Mouse (Mus musculus) testis, adult 2 months (tissue): ENCODE measurements around the gene Atp13a1. TPM values are rescaled to one million over a fixed set of nuclear protein-coding genes. Genes with fewer than 3 reads are reported as not detected.

ENCODE experiments used
- H3K27ac ChIP-seq: fragments of 200-500 bp; 2 replicates; pipeline ENCODE4 v1.5.1; 2012; ENCODE audit warnings: low read depth, low read length; ENCODE audit not compliant: control insufficient read depth, insufficient read depth
- H3K27me3 ChIP-seq: fragments of 200-500 bp; 2 replicates; pipeline ENCODE4 v1.6.1; 2012; ENCODE audit warnings: mild to moderate bottlenecking, low read length, moderate library complexity; ENCODE audit not compliant: control insufficient read depth, insufficient read depth
- H3K36me3 ChIP-seq: fragments of 200-500 bp; 2 replicates; pipeline ENCODE4 v1.6.1; 2012; ENCODE audit warnings: mild to moderate bottlenecking, low read length; ENCODE audit not compliant: control insufficient read depth, insufficient read depth
- H3K4me1 ChIP-seq: fragments of 200-500 bp; 2 replicates; pipeline ENCODE4 v1.6.1; 2012; ENCODE audit warnings: low read length; ENCODE audit not compliant: control insufficient read depth, insufficient read depth
- H3K4me3 ChIP-seq: fragments of 200-500 bp; 2 replicates; pipeline ENCODE4 v1.5.1; 2012; ENCODE audit warnings: low read depth, mild to moderate bottlenecking, low read length, moderate library complexity, mixed read lengths; ENCODE audit not compliant: control insufficient read depth
- CTCF ChIP-seq: fragments of 200-500 bp; IDR thresholded peaks from 2 replicates; pipeline ENCODE4 v1.5.1; 2012; ENCODE audit warnings: low read depth, mild to moderate bottlenecking, inconsistent platforms, low read length, moderate library complexity; ENCODE audit not compliant: control insufficient read depth, insufficient read depth, insufficient replicate concordance
- POLR2A ChIP-seq: fragments of 200-500 bp; IDR thresholded peaks from 2 replicates; pipeline ENCODE4 v1.6.1; 2012; ENCODE audit warnings: low read depth, mild to moderate bottlenecking, inconsistent platforms, low read length, moderate library complexity; ENCODE audit not compliant: control insufficient read depth
- polyA plus RNA-seq: library from polyadenylated mRNA; depleted of rRNA; stranded (reverse); fragments of >200 nt; gene quantifications from 2 replicates; pipeline ENCODE4 v1.2.3, GENCODE M21; 2012

The Atp13a1 gene
- polyA plus RNA-seq, 1 experiment: 22.6 TPM

DNA sequence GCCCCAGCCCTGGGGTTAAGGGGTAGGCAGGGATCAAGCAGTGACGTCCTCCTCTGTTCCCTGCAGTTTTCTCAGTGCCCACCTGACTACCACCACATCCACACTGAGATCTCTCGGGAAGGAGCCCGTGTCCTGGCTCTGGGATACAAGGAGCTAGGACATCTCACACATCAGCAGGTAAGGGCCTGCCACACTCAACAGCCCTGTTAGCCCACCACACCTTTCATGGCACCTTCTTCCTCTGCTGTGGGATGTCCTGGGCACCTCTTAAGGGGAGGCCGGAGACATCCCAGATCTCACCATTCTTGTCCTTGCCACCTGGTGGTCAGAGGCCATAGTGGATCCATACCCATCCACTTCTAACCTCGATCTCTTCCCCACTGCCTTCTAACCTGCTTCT lies 9.0 kb downstream of the Atp13a1 start:
- Histone ChIP-seq H3K27ac (no peak overlapping the region), H3K36me3 (no peaks in the 10 kb centered on the region; the same call in 1 of the 2 replicates), H3K27me3 (no peaks in the 10 kb centered on the region), H3K4me3 (no peak overlapping the region), H3K4me1 (no peaks in the 10 kb centered on the region)
- TF ChIP-seq POLR2A (no peak), CTCF (no peak)

DNA sequence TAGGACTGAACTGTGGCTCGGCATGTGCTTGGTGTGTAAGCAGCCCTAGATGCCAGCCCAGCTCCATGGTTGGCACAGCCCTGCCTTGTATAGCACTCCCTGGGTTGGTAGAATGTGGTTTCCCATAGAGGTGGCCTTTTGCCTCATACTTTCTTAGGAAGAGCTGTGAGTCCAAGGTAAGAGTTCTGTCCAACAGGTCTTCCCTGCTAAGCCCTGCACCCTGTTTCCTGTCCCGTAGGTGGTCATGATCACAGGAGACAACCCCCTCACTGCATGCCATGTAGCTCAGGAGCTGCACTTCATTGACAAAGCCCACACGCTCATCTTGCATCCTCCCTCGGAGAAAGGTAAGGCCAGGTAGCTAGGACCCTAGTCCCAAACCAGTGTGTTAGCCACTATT lies 10.8 kb downstream of the Atp13a1 start:
- H3K36me3 ChIP-seq: no peaks in the 10 kb centered on the region; the same call in 1 of the 2 replicates
- H3K27me3 ChIP-seq: no peaks in the 10 kb centered on the region
- no peak for TF ChIP-seq CTCF
- no peak for TF ChIP-seq POLR2A
- no peaks in the 10 kb centered on the region for H3K4me1 ChIP-seq
- H3K4me3 ChIP-seq: no peak overlapping the region
- no peak overlapping the region for H3K27ac ChIP-seq

DNA sequence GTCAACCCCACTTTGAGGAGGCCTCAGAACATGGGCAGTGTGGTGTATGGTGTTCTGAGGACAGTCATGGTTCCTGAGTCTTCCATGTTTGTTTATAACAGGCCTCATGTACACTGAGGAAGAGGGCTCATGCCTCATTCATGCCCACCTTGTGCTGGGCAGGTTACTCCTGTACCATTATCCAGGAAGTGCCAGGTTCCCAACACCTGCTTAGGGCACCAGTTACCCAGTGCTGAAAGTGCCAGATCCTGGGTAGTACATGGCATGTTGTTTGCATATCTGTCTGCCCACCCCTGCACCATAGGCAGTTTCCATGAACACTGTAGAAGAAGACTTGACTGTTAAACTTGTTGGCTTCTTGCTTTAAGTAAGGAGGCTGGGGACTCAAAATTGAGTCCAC lies 11.3 kb downstream of the Atp13a1 start:
- no peaks in the 10 kb centered on the region for H3K27me3 ChIP-seq
- no peaks in the 10 kb centered on the region; the same call in 1 of the 2 replicates for H3K36me3 ChIP-seq
- no peak overlapping the region for H3K27ac ChIP-seq
- H3K4me1 ChIP-seq: no peaks in the 10 kb centered on the region
- no peak overlapping the region for H3K4me3 ChIP-seq
- no peak for TF ChIP-seq POLR2A
- TF ChIP-seq CTCF: no peak

DNA sequence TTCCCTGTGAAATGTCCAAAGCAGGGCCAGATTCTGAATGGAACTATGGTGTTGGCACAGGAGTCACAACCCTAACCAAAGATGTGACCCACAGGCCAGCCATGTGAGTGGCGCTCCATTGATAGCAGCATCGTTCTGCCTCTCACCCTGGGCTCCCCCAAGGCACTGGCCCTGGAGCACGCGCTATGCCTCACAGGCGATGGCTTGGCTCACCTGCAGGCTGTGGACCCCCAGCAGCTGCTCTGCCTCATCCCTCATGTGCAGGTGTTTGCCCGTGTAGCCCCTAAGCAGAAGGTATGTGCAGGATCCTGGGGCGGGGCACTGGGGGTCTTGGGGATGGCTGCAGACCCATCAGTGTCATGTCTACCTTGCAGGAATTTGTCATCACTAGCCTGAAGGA lies 12.4 kb downstream of the Atp13a1 start:
- no peaks in the 10 kb centered on the region for H3K27me3 ChIP-seq
- TF ChIP-seq CTCF (no peak), POLR2A (no peak)

DNA sequence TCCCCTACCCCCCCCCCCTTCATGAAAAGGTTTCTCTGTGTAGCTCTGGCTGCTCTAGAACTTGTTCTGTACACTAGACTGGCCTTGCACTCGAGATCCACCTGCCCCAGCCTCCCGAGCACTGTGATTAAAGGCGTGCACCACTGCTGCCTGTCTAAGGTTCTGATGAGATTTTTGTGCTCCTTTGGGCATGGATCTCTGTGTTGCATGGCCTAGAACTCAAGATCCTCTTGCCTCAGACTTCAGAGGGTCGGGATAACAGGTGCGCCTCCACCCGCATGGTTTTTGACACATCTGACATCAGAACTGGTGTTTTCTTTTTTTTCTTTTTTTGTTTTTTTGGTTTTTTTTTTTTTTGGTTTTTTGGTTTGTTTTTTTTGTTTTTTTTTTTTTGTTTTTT lies 13.6 kb downstream of the Atp13a1 start:
- no peak overlapping the region for H3K27ac ChIP-seq
- H3K36me3 ChIP-seq: no peaks in the 10 kb centered on the region; the same call in 1 of the 2 replicates
- TF ChIP-seq CTCF (no peak), POLR2A (no peak)
- H3K4me3 ChIP-seq: no peak overlapping the region
- no peaks in the 10 kb centered on the region for H3K27me3 ChIP-seq
- peaks cover 9% of the 10 kb centered on the region for H3K4me1 ChIP-seq

More for the DNA sequence above, 12.4 kb downstream of the Atp13a1 start:
- Histone ChIP-seq H3K4me3 (no peak overlapping the region), H3K36me3 (no peaks in the 10 kb centered on the region; the same call in 1 of the 2 replicates), H3K4me1 (peaks cover 2% of the 10 kb centered on the region), H3K27ac (no peak overlapping the region)

DNA sequence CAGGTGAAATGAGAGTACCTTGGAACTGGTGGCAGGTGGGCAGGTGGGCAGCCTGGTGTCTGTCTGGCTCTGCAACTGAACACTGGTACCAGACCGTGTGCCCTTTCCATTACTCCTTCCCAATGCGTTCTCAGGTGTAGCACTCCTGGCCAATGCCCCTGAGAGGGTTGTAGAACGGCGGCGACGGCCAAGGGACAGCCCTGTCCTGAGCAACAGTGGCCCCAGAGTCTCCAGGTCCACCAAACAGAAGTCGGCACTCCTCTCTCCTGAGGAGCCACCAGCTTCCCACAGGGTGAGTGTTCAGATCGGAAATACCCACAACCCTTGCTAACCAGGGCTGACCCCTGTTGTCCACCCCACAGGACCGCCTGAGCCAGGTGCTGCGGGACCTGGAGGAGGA lies 14.1 kb downstream of the Atp13a1 start:
- Histone ChIP-seq H3K36me3 (no peaks in the 10 kb centered on the region; the same call in 1 of the 2 replicates), H3K27me3 (no peaks in the 10 kb centered on the region)
- TF ChIP-seq POLR2A (no peak), CTCF (no peak)

DNA sequence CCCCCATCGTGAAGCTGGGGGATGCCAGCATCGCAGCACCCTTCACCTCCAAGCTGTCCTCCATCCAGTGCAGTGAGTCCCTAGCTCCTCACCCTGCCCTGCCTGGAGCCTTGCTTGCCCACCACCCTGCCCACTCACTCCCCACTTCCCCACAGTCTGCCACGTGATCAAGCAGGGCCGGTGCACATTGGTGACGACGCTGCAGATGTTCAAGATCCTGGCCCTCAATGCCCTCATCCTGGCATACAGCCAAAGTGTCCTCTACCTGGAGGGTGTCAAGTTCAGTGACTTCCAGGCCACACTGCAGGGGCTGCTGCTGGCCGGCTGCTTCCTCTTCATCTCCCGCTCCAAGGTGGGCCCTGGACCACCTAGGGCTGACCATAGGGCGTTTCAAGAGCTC lies 14.5 kb downstream of the Atp13a1 start:
- no peaks in the 10 kb centered on the region; the same call in 1 of the 2 replicates for H3K36me3 ChIP-seq
- no peak for TF ChIP-seq POLR2A
- TF ChIP-seq CTCF: no peak
- peaks cover 9% of the 10 kb centered on the region for H3K4me1 ChIP-seq
- no peaks in the 10 kb centered on the region for H3K27me3 ChIP-seq
- H3K4me3 ChIP-seq: no peak overlapping the region
- no peak overlapping the region for H3K27ac ChIP-seq

More for the DNA sequence above, 14.1 kb downstream of the Atp13a1 start:
- Histone ChIP-seq H3K4me3 (no peak overlapping the region), H3K4me1 (peaks cover 9% of the 10 kb centered on the region), H3K27ac (no peak overlapping the region)

DNA sequence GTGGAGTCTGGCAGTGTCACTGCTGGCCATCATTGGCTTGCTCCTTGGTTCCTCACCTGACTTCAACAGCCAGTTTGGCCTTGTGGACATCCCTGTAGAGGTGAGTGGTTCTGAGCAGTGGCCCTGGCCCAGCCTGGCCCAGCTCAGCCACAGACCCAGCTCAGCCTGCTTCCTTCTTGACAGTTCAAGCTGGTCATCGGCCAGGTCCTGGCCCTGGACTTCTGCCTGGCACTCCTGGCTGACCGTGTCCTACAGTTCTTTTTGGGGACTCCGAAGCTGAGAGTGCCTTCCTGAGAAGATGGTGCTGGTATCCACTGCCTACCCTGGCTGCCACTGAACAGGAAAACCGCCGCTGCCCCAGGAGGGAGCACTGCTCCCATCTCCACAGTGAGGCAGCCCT lies 16.3 kb downstream of the Atp13a1 start:
- TF ChIP-seq CTCF (no peak), POLR2A (no peak)
- Histone ChIP-seq H3K4me1 (peaks cover 9% of the 10 kb centered on the region), H3K27ac (no peak overlapping the region), H3K4me3 (no peak overlapping the region), H3K27me3 (no peaks in the 10 kb centered on the region), H3K36me3 (no peaks in the 10 kb centered on the region; the same call in 1 of the 2 replicates)
